Mouse (Mus musculus) heart, embryonic 10.5 days (tissue): ENCODE measurements at regions not wholly inside any gene's neighbourhood (a gene's known extent, or its start where the extent isn't known, plus 50 kb on each side); places are given as distances from the start of the nearest gene placed in this dataset.

Source experiments
- DNase-seq: peaks from one replicate; pipeline ENCODE4 v3.0.0-alpha.2; 2017; ENCODE audit warnings: low spot score
- H3K27ac ChIP-seq: fragments of 300-500 bp; sonication (generic); 2 replicates; pipeline ENCODE4 v1.5.1; 2016; ENCODE audit warnings: mild to moderate bottlenecking
- H3K27me3 ChIP-seq: fragments of 300-500 bp; sonication (generic); 2 replicates; pipeline ENCODE4 v1.6.1; 2016; ENCODE audit warnings: mild to moderate bottlenecking; ENCODE audit not compliant: poor library complexity, insufficient read depth, severe bottlenecking
- H3K36me3 ChIP-seq: fragments of 300-500 bp; sonication (generic); 2 replicates; pipeline ENCODE4 v1.6.1; 2016; ENCODE audit warnings: mild to moderate bottlenecking, moderate library complexity
- H3K4me1 ChIP-seq: fragments of 300-500 bp; sonication (generic); 2 replicates; pipeline ENCODE4 v1.6.1; 2016; ENCODE audit warnings: mild to moderate bottlenecking
- H3K4me3 ChIP-seq: fragments of 300-500 bp; sonication (generic); 2 replicates; pipeline ENCODE4 v1.5.1; 2016; ENCODE audit warnings: mild to moderate bottlenecking, moderate library complexity
- H3K9me3 ChIP-seq: fragments of 300-500 bp; sonication (generic); 2 replicates; pipeline ENCODE4 v1.6.1; 2016; ENCODE audit warnings: mild to moderate bottlenecking, moderate library complexity
- WGBS: fragments of 180-500 bp; shearing (Covaris S2); methylation state at CpG from one replicate; pipeline ENCODE4 v1.1.7; 2016; 5-methylcytosine and 5-hydroxymethylcytosine counted together

- H3K4me1 ChIP-seq: no peaks in the 10 kb centered on the region
- WGBS: 68% methylated on average over 4 of the region's 4 CpGs
Measured at GRCm38 (mm10) chr7:65244936-65245335, 88.6 kb upstream of the Fam189a1 start.

GRCm38 (mm10) chr7:65241208-65241607 is 84.8 kb upstream of the Fam189a1 start:
- DNase-seq: peak; percentile 55
- no peak overlapping the region for H3K27ac ChIP-seq
- no peaks in the 10 kb centered on the region for H3K4me1 ChIP-seq
- H3K36me3 ChIP-seq: no peaks in the 10 kb centered on the region
- 81% methylated on average over 8 of the region's 8 CpGs for WGBS
- H3K27me3 ChIP-seq: no peaks in the 10 kb centered on the region
- no peak overlapping the region for H3K4me3 ChIP-seq
- H3K9me3 ChIP-seq: no peaks in the 10 kb centered on the region

More at GRCm38 (mm10) chr7:65244936-65245335, 88.6 kb upstream of the Fam189a1 start:
- Histone ChIP-seq H3K36me3 (no peaks in the 10 kb centered on the region), H3K27ac (no peak overlapping the region), H3K9me3 (no peaks in the 10 kb centered on the region), H3K4me3 (no peak overlapping the region), H3K27me3 (no peaks in the 10 kb centered on the region)
- DNase-seq: peak; percentile 56

- WGBS: 84% methylated on average over 3 of the region's 3 CpGs
Measured at GRCm38 (mm10) chr7:65235701-65236100, 79.3 kb upstream of the Fam189a1 start.

GRCm38 (mm10) chr7:65233681-65234080 is 77.3 kb upstream of the Fam189a1 start:
- WGBS: 69% methylated on average over 4 of the region's 4 CpGs

More at GRCm38 (mm10) chr7:65235701-65236100, 79.3 kb upstream of the Fam189a1 start:
- no peaks in the 10 kb centered on the region for H3K27me3 ChIP-seq
- H3K4me1 ChIP-seq: peaks cover 12% of the 10 kb centered on the region; the same call in 1 of the 2 replicates
- no peak for DNase-seq
- no peaks in the 10 kb centered on the region for H3K9me3 ChIP-seq
- no peaks in the 10 kb centered on the region for H3K36me3 ChIP-seq
- H3K27ac ChIP-seq: no peak overlapping the region
- H3K4me3 ChIP-seq: no peak overlapping the region

GRCm38 (mm10) chr7:65229306-65229705 is 72.9 kb upstream of the Fam189a1 start:
- H3K36me3 ChIP-seq: no peaks in the 10 kb centered on the region
- peak; percentile 52 for DNase-seq
- H3K27me3 ChIP-seq: peaks cover 10% of the 10 kb centered on the region; the same call in 1 of the 2 replicates
- 56% methylated on average over 5 of the region's 5 CpGs for WGBS
- H3K9me3 ChIP-seq: no peaks in the 10 kb centered on the region
- peaks cover 7% of the 10 kb centered on the region; the same call in 1 of the 2 replicates for H3K4me1 ChIP-seq
- H3K27ac ChIP-seq: no peak overlapping the region
- H3K4me3 ChIP-seq: no peak overlapping the region

More at GRCm38 (mm10) chr7:65233681-65234080, 77.3 kb upstream of the Fam189a1 start:
- no peak overlapping the region for H3K4me3 ChIP-seq
- H3K27ac ChIP-seq: no peak overlapping the region
- no peak for DNase-seq
- H3K9me3 ChIP-seq: no peaks in the 10 kb centered on the region
- peaks cover 12% of the 10 kb centered on the region; the same call in 1 of the 2 replicates for H3K4me1 ChIP-seq
- H3K36me3 ChIP-seq: no peaks in the 10 kb centered on the region
- 0 out of 2 replicates have a peak, but pooled peaks cover 2% of the 10 kb centered on the region for H3K27me3 ChIP-seq

- no peak overlapping the region for H3K4me3 ChIP-seq
Measured at GRCm38 (mm10) chr7:65226218-65226617, 69.8 kb upstream of the Fam189a1 start.

GRCm38 (mm10) chr7:65213216-65213925 is 57.0 kb upstream of the Fam189a1 start:
- Histone ChIP-seq H3K4me1 (0 out of 2 replicates have a peak, but pooled peaks cover 4% of the 10 kb centered on the region), H3K27me3 (no peaks in the 10 kb centered on the region), H3K9me3 (no peaks in the 10 kb centered on the region), H3K27ac (no peak overlapping the region), H3K36me3 (no peaks in the 10 kb centered on the region), H3K4me3 (no peak overlapping the region)
- WGBS: 63% methylated on average over 14 of the region's 14 CpGs
- peak; percentile 69 for DNase-seq

More at GRCm38 (mm10) chr7:65226218-65226617, 69.8 kb upstream of the Fam189a1 start:
- H3K4me1 ChIP-seq: 0 out of 2 replicates have a peak, but pooled peaks cover 3% of the 10 kb centered on the region
- no peaks in the 10 kb centered on the region for H3K36me3 ChIP-seq
- peaks cover 10% of the 10 kb centered on the region; the same call in 1 of the 2 replicates for H3K27me3 ChIP-seq
- no peak overlapping the region for H3K27ac ChIP-seq
- no peaks in the 10 kb centered on the region for H3K9me3 ChIP-seq
- DNase-seq: peak; percentile 48
- 80% methylated on average over 4 of the region's 4 CpGs for WGBS

GRCm38 (mm10) chr7:65207240-65207639 is 50.9 kb upstream of the Fam189a1 start:
- peak; percentile 73 for DNase-seq

More at GRCm38 (mm10) chr7:65207240-65207639, 50.9 kb upstream of the Fam189a1 start:
- H3K27me3 ChIP-seq: no peaks in the 10 kb centered on the region
- no peak overlapping the region for H3K4me3 ChIP-seq
- H3K36me3 ChIP-seq: no peaks in the 10 kb centered on the region
- H3K4me1 ChIP-seq: no peaks in the 10 kb centered on the region
- no peak overlapping the region for H3K27ac ChIP-seq
- no peaks in the 10 kb centered on the region for H3K9me3 ChIP-seq
- 78% methylated on average over 10 of the region's 10 CpGs for WGBS
